Mouse (Mus musculus) small intestine, adult 2 months (tissue): ENCODE results near the gene Gm12790.

Source experiments
- CTCF ChIP-seq: fragments of 200-500 bp; IDR thresholded peaks from 2 replicates; pipeline ENCODE4 v1.5.1; 2012; ENCODE audit warnings: low read depth, mild to moderate bottlenecking, control low read depth, inconsistent platforms, low read length, moderate library complexity, mixed read lengths; ENCODE audit not compliant: insufficient replicate concordance, insufficient read length; ENCODE audit errors: extremely low read depth
- POLR2A ChIP-seq: fragments of 200-500 bp; IDR thresholded peaks from 2 replicates; pipeline ENCODE4 v1.6.1; 2012; ENCODE audit warnings: low read depth, mild to moderate bottlenecking, control low read depth, inconsistent platforms, low read length, moderate library complexity

DNA sequence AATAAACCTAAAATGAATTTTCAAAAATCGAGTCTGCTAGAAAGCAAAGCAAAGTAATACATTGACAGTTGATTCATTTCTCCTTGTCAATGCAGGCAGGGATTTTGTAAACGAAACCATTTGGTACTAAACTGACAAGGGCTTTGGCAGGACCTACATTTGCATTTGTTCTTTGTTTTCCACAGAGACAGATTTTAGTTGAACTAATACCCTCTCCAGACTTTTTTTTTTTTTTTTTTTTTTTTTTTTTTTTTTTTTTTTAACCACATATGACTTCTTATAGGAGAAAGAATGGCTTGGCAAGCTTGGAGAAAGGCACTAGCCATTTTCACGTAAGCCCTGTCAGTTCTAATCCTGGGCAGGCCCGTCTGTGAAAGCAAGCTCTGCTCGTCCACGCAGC lies 45.8 kb upstream of the Gm12790 start:
- TF ChIP-seq CTCF = no peak
- no peak for TF ChIP-seq POLR2A
